Mouse (Mus musculus): ENCODE measurements around the gene Erbin.

Gene Erbin

DNA sequence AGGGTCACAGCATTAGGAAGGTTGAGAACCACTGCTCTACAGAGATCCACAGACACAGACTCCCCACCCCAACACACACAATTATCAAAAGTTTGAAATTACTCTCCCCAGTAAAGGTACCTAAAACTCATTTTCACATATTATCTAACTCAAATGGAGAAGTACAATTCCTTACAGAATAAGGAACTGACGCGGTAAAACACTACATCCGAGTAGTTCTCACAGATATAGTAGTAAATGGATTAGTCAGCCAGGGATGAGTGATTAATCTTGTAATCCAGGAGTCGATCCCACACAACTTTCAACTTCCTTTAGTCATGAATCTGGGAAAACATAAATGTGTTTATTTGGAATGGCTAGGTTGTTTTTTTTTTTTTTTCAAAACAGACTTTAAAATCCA is 22.7 kb downstream of the Erbin start:
- no peak for TF ChIP-seq NANOG (IDR thresholded peaks at IDR 0.05; ENCODE audit: borderline replicate concordance, low read length)
- TF ChIP-seq POU5F1 (IDR thresholded peaks at IDR 0.05; ENCODE audit: borderline replicate concordance, low read length), result no peak
- TF ChIP-seq CTCF (conservative IDR thresholded peaks at IDR 0.05; ENCODE audit: low read length), result no peak
- H3K36me3 ChIP-seq (ENCODE audit: insufficient read depth, low read length), result peaks cover 6% of the 10 kb centered on the region; the same call in 1 of the 2 replicates
- H3K9me3 ChIP-seq (ENCODE audit: low read length), result peaks cover 48% of the 10 kb centered on the region
- H3K27me3 ChIP-seq (ENCODE audit: insufficient read depth, low read length), result no peaks in the 10 kb centered on the region
- no peaks in the 10 kb centered on the region for H3K4me1 ChIP-seq (replicated peaks; ENCODE audit: low read depth, low read length)
- no peak overlapping the region for H3K4me3 ChIP-seq (replicated peaks; ENCODE audit: low read length)

DNA sequence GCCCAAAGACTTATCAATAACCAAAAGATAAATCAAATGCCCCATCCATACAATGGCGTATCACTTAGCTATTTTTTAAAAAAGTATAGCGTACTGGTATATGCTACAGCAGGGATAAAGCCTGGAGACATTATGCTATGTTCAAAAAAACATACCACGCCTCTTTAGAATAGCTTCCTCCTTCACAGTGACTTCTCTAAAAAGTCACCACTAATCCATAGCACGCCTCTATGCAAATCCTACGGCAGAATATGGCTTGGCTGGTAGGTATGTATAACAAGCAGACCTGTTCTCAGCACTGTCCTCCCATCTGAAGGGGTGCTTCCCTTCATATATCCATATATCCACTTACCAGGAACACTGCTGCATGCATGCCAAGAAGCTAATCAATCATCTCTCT is 27.2 kb downstream of the Erbin start:
- Histone ChIP-seq H3K36me3 (ENCODE audit: insufficient read depth, low read length) (peaks cover 2% of the 10 kb centered on the region; the same call in 1 of the 2 replicates), H3K9me3 (ENCODE audit: low read length) (peaks cover 30% of the 10 kb centered on the region), H3K4me1 (replicated peaks; ENCODE audit: low read depth, low read length) (no peaks in the 10 kb centered on the region), H3K27me3 (ENCODE audit: insufficient read depth, low read length) (no peaks in the 10 kb centered on the region), H3K4me3 (replicated peaks; ENCODE audit: low read length) (no peak overlapping the region)
- TF ChIP-seq POU5F1 (IDR thresholded peaks at IDR 0.05; ENCODE audit: borderline replicate concordance, low read length), result no peak
- TF ChIP-seq CTCF (conservative IDR thresholded peaks at IDR 0.05; ENCODE audit: low read length), result no peak
- TF ChIP-seq NANOG (IDR thresholded peaks at IDR 0.05; ENCODE audit: borderline replicate concordance, low read length), result no peak

DNA sequence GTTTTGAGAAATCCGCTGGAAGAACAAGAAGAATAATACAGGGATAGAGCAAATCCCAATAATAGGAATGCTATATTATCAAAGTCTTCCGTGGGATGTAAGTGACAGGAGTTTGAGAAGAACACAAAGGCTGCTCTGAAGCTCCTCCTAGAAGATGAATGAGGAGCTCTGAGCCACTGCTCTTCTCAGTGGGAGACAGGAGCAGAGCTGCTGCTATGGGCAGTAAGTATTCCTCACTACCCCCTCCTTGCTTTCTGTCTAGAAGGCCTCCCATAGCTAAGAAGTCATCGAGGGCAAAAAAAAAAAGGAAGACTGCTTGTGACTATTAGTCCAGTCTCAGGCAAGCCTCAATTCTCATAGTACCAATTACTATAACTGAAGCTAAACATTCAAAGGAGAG is 30.3 kb downstream of the Erbin start:
- no peaks in the 10 kb centered on the region for H3K4me1 ChIP-seq (replicated peaks; ENCODE audit: low read depth, low read length)
- H3K36me3 ChIP-seq (ENCODE audit: insufficient read depth, low read length), result peaks cover 2% of the 10 kb centered on the region; the same call in 1 of the 2 replicates
- H3K27me3 ChIP-seq (ENCODE audit: insufficient read depth, low read length), result no peaks in the 10 kb centered on the region
- H3K9me3 ChIP-seq (ENCODE audit: low read length), result peaks cover 20% of the 10 kb centered on the region
- no peak for TF ChIP-seq POU5F1 (IDR thresholded peaks at IDR 0.05; ENCODE audit: borderline replicate concordance, low read length)
- no peak for TF ChIP-seq CTCF (conservative IDR thresholded peaks at IDR 0.05; ENCODE audit: low read length)
- TF ChIP-seq NANOG (IDR thresholded peaks at IDR 0.05; ENCODE audit: borderline replicate concordance, low read length), result no peak
- H3K4me3 ChIP-seq (replicated peaks; ENCODE audit: low read length), result no peak overlapping the region

DNA sequence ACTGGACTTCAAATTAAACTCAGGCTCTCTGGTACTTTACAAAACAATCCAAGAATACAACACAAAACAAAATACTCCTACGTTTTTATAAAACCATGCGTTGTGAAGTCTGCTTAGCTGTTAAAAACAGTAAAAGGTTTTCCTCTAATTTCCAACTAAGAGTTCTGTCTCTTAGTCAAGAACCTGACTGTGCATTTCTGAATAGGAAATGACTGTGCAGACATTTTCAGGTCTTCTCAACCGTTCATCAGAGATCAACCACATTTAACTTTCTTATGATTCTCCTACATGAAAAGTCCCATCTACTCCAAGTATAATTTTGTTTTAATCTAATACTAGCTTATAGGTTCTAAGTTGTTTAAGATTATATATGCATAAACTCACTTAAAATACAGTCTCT is 33.8 kb downstream of the Erbin start:
- no peak for TF ChIP-seq NANOG (IDR thresholded peaks at IDR 0.05; ENCODE audit: borderline replicate concordance, low read length)
- TF ChIP-seq POU5F1 (IDR thresholded peaks at IDR 0.05; ENCODE audit: borderline replicate concordance, low read length), result no peak
- TF ChIP-seq CTCF (conservative IDR thresholded peaks at IDR 0.05; ENCODE audit: low read length), result no peak
- no peaks in the 10 kb centered on the region for H3K36me3 ChIP-seq (ENCODE audit: insufficient read depth, low read length)
- H3K9me3 ChIP-seq (ENCODE audit: low read length), result no peaks in the 10 kb centered on the region
- H3K4me3 ChIP-seq (replicated peaks; ENCODE audit: low read length), result no peak overlapping the region
- H3K4me1 ChIP-seq (replicated peaks; ENCODE audit: low read depth, low read length), result no peaks in the 10 kb centered on the region
- no peaks in the 10 kb centered on the region for H3K27me3 ChIP-seq (ENCODE audit: insufficient read depth, low read length)

DNA sequence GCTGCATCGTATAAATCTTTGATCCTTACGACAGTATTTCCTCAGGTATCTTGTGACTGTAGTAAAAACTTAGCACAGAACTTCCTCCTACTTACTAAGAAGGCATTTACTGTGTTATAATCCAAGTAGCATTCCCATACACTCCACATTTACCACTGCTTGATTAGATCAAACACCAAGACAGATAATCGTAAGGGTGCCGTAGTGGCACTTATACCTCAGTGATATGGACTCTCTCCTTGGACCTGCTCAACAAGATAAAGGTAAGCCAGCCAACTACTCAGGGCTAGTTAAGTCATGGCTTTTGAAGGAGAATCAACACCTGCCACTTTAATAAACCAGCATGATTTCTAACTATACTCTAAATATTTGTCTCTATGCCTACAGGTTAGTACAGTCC is 39.1 kb downstream of the Erbin start:
- Histone ChIP-seq H3K27me3 (ENCODE audit: insufficient read depth, low read length) (no peaks in the 10 kb centered on the region), H3K4me3 (replicated peaks; ENCODE audit: low read length) (no peak overlapping the region), H3K36me3 (ENCODE audit: insufficient read depth, low read length) (no peaks in the 10 kb centered on the region), H3K4me1 (replicated peaks; ENCODE audit: low read depth, low read length) (no peaks in the 10 kb centered on the region), H3K9me3 (ENCODE audit: low read length) (no peaks in the 10 kb centered on the region)
- no peak for TF ChIP-seq NANOG (IDR thresholded peaks at IDR 0.05; ENCODE audit: borderline replicate concordance, low read length)
- TF ChIP-seq POU5F1 (IDR thresholded peaks at IDR 0.05; ENCODE audit: borderline replicate concordance, low read length), result no peak
- no peak for TF ChIP-seq CTCF (conservative IDR thresholded peaks at IDR 0.05; ENCODE audit: low read length)

DNA sequence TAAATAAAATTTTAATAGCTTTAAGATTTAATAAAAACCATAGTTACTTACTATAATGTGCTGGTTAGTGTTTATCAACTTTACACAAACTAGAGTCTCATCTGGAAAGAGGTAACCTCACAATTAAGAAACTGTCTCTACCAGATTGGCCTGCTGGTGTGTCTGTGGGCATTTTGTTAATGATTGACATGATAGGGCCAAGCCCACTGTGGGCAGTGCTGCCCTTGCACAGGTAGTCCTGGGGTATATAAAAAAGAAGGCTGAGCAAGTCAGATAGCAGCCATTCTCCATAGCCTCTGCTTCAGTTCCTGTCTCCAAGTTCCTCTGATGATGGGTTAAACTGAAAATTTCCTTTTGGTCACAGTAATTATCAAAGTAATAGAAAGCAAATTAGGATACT is 43.6 kb downstream of the Erbin start:
- H3K9me3 ChIP-seq (ENCODE audit: low read length), result no peaks in the 10 kb centered on the region

DNA sequence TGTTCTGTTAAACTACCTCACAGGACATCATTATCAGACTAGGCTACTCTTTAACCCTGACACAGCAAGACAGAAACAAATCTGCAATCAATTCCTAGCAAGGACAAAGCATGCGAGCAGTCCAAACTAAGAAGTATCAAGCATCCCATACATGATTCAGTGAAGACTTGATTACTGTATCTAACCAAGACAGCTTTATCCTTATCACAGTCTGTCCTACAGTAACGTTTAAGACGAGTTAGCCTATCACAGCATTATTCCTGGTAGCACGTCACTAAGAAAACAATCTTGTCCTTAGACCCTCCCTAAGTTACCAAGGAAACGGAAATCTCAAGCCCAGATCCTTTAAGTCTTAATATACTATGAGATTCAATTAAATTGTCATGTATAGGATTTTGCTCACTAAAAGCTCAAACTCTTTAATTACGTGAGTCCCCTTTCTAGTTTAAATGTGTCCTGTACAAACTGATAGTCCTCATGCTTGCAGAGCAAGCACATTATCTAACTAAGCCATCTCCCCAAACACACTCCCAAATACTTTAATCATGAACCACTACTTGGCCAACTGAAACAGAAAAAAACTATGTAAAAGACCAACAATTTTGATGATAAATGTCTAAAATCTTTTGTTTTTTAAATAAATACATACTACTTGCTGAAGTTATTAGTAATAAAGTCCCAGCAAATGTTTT is 44.3 kb downstream of the Erbin start:
- Histone ChIP-seq H3K9me3 (ENCODE audit: low read length) (no peaks in the 10 kb centered on the region), H3K36me3 (ENCODE audit: insufficient read depth, low read length) (no peaks in the 10 kb centered on the region), H3K4me1 (replicated peaks; ENCODE audit: low read depth, low read length) (no peaks in the 10 kb centered on the region), H3K4me3 (replicated peaks; ENCODE audit: low read length) (no peak overlapping the region), H3K27me3 (ENCODE audit: insufficient read depth, low read length) (no peaks in the 10 kb centered on the region)
- TF ChIP-seq POU5F1 (IDR thresholded peaks at IDR 0.05; ENCODE audit: borderline replicate concordance, low read length) (no peak), NANOG (IDR thresholded peaks at IDR 0.05; ENCODE audit: borderline replicate concordance, low read length) (no peak), CTCF (conservative IDR thresholded peaks at IDR 0.05; ENCODE audit: low read length) (no peak)

More for the DNA sequence above, 43.6 kb downstream of the Erbin start:
- no peaks in the 10 kb centered on the region for H3K36me3 ChIP-seq (ENCODE audit: insufficient read depth, low read length)
- no peak for TF ChIP-seq CTCF (conservative IDR thresholded peaks at IDR 0.05; ENCODE audit: low read length)
- H3K4me3 ChIP-seq (replicated peaks; ENCODE audit: low read length), result no peak overlapping the region
- H3K27me3 ChIP-seq (ENCODE audit: insufficient read depth, low read length), result no peaks in the 10 kb centered on the region
- no peaks in the 10 kb centered on the region for H3K4me1 ChIP-seq (replicated peaks; ENCODE audit: low read depth, low read length)

DNA sequence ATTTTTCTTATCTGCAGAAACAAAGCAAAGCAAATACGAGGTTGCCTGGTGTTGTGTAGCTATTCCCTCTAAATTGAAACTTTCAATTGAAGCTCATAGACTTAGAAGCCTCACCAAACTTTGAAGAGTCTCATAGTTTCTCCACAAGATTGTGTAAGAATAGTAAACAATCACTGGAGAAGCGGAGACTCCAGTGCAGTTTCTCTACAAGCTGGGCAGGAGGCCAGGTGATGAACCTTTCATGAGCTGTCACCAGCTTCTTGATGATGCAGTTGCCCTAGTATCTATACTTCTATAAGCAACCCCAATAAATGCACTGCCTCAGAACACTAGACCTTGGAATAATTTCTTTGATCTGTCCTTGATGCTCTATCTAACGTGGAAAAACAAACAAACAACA is 49.5 kb downstream of the Erbin start:
- Histone ChIP-seq H3K27me3 (ENCODE audit: insufficient read depth, low read length) (no peaks in the 10 kb centered on the region), H3K4me3 (replicated peaks; ENCODE audit: low read length) (no peak overlapping the region), H3K36me3 (ENCODE audit: insufficient read depth, low read length) (0 out of 2 replicates have a peak, but pooled peaks cover 3% of the 10 kb centered on the region), H3K4me1 (replicated peaks; ENCODE audit: low read depth, low read length) (no peaks in the 10 kb centered on the region), H3K9me3 (ENCODE audit: low read length) (0 out of 2 replicates have a peak, but pooled peaks cover 5% of the 10 kb centered on the region)
- TF ChIP-seq POU5F1 (IDR thresholded peaks at IDR 0.05; ENCODE audit: borderline replicate concordance, low read length) (no peak), NANOG (IDR thresholded peaks at IDR 0.05; ENCODE audit: borderline replicate concordance, low read length) (no peak), CTCF (conservative IDR thresholded peaks at IDR 0.05; ENCODE audit: low read length) (no peak)

DNA sequence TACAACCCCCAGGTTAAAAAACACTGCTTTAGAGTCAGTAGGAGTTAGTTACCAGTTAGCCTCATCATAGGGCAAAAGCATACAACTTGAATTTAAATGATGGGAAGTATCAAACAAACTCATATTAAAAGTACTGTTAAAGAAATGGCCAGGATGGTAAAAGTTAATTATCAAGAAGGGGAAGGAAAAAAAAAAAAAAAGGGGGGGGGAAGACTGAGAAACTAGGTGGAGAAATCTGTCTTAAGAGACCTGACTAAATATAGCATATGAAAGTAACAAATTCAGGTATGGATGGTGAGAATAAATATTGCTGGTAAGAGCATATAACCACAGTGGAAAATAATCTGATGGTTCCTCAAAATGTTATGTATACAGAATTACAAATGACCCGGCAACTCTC is 50.2 kb downstream of the Erbin start:
- H3K9me3 ChIP-seq (ENCODE audit: low read length), result 0 out of 2 replicates have a peak, but pooled peaks cover 5% of the 10 kb centered on the region
- no peaks in the 10 kb centered on the region for H3K4me1 ChIP-seq (replicated peaks; ENCODE audit: low read depth, low read length)
- H3K36me3 ChIP-seq (ENCODE audit: insufficient read depth, low read length), result 0 out of 2 replicates have a peak, but pooled peaks cover 4% of the 10 kb centered on the region
- TF ChIP-seq POU5F1 (IDR thresholded peaks at IDR 0.05; ENCODE audit: borderline replicate concordance, low read length), result no peak
- no peak for TF ChIP-seq CTCF (conservative IDR thresholded peaks at IDR 0.05; ENCODE audit: low read length)
- TF ChIP-seq NANOG (IDR thresholded peaks at IDR 0.05; ENCODE audit: borderline replicate concordance, low read length), result no peak
- no peaks in the 10 kb centered on the region for H3K27me3 ChIP-seq (ENCODE audit: insufficient read depth, low read length)
- no peak overlapping the region for H3K4me3 ChIP-seq (replicated peaks; ENCODE audit: low read length)
